In genomic region chr5:135497347-135497955, GRCm38 (mm10) we compare ENCODE assay signal across 24 mouse cellular contexts. TPM values are rescaled to one million over a fixed set of nuclear protein-coding genes. Genes with fewer than 3 reads are reported as not detected.
A peak's percentile ranks its signal among the peaks of the same experiment; 100 is the strongest.
DNase-seq lines count a peak whose midpoint lies in the region; ATAC-seq lines count a peak whose summit lies in the region.
"Had no signal": no experiment of that assay in that cellular context is flagged by ENCODE, and none has a peak within 500 bp of the region (broad histone marks: within the 10 kb centered on the region; RNA-seq: fewer than 3 reads in every experiment).

No protein-coding gene starts in this region.

- H3K4me1 ChIP-seq in heart, embryonic 11.5 days (ENCODE audit: control insufficient read depth, insufficient read depth, low read length) = peaks cover 5% of the 10 kb centered on the region
- H3K4me1 ChIP-seq: forebrain, embryonic 15.5 days; midbrain, embryonic 15.5 days had no signal

- no peak for ATAC-seq in cerebellum, adult (ENCODE audit: insufficient number of reproducible peaks, low FRiP score, low TSS enrichment)
- no peak for ATAC-seq in heart, embryonic 11.5 days (replicated peaks; ENCODE audit: insufficient number of reproducible peaks, low FRiP score, low TSS enrichment)
- no peak for ATAC-seq in erythroblast, adult 5-6 weeks (replicated peaks; ENCODE audit: low FRiP score, poor library complexity, severe bottlenecking)
- no peak for ATAC-seq in erythroid progenitor cell, adult 5-6 weeks (replicated peaks; ENCODE audit: low FRiP score, poor library complexity, severe bottlenecking)
- ATAC-seq: activated CD4-positive, CD25-positive, alpha-beta regulatory T cell, adult 4 months; forebrain, embryonic 15.5 days; inflammation-experienced regulatory T-cells, adult 6 months; lung, postnatal 0 days; midbrain, embryonic 15.5 days; Patski had no signal

- no peaks in the 10 kb centered on the region for H3K27me3 ChIP-seq in heart, embryonic 11.5 days (ENCODE audit: control insufficient read depth, insufficient read depth, low read length)
- H3K27me3 ChIP-seq: forebrain, embryonic 15.5 days; heart, embryonic 12.5 days; midbrain, embryonic 15.5 days; Patski had no signal

- WGBS in heart, embryonic 11.5 days (ENCODE audit: insufficient replicate concordance) = 74% methylated on average over 6 of the region's 6 CpGs

- no peaks in the 10 kb centered on the region for H3K36me3 ChIP-seq in heart, embryonic 11.5 days (ENCODE audit: control insufficient read depth, insufficient read depth, low read length)
- H3K36me3 ChIP-seq: forebrain, embryonic 15.5 days; heart, embryonic 12.5 days; midbrain, embryonic 15.5 days had no signal

- peak; percentile 10 to 22 for DNase-seq in cerebellum, postnatal 14 days
- no peak for DNase-seq in heart, postnatal 25 days (ENCODE audit: low spot score)
- DNase-seq in R1 (ENCODE audit: low read depth, low spot score) = peak; percentile 43
- DNase-seq in adrenal gland, postnatal 14 days = peak; percentile 68
- DNase-seq: cerebellum, adult 18-20 months; cerebellum, postnatal 25 days; heart, postnatal 10 days; kidney, adult 2 months; kidney, postnatal 10 days; right cerebral cortex, postnatal 14 days; spleen, adult 18-20 months had no signal

- H3K4me3 ChIP-seq in heart, embryonic 11.5 days (ENCODE audit: low read depth, low read length) = no peak overlapping the region
- H3K4me3 ChIP-seq: forebrain, embryonic 15.5 days; heart, embryonic 12.5 days; midbrain, embryonic 15.5 days had no signal

- H3K9me3 ChIP-seq in heart, embryonic 11.5 days (replicated peaks; ENCODE audit: control insufficient read depth, low read length) = no peaks in the 10 kb centered on the region
- H3K9me3 ChIP-seq: forebrain, embryonic 15.5 days; midbrain, embryonic 15.5 days had no signal

- no peak overlapping the region for H3K4me2 ChIP-seq in heart, embryonic 11.5 days
- H3K4me2 ChIP-seq: forebrain, embryonic 15.5 days; heart, embryonic 12.5 days; hindbrain, embryonic 14.5 days; midbrain, embryonic 15.5 days had no signal

- intact Hi-C loops in heart, postnatal 25 days (cut with DNase I) = loop anchor here (5.0 kb wide), 1 partner anchor 40 kb away; no protein-coding TSS in a partner anchor

- H3K9ac ChIP-seq in heart, embryonic 11.5 days (ENCODE audit: low read depth, low read length) = 0 out of 2 replicates have a peak overlapping the region, but pooled peaks have one; percentile 10
- H3K9ac ChIP-seq: forebrain, embryonic 15.5 days; heart, embryonic 12.5 days; hindbrain, embryonic 14.5 days; midbrain, embryonic 15.5 days had no signal

- no peak overlapping the region for H3K27ac ChIP-seq in heart, embryonic 11.5 days (ENCODE audit: low read depth, low read length)
- H3K27ac ChIP-seq: forebrain, embryonic 15.5 days; hindbrain, embryonic 14.5 days; macrophage; midbrain, embryonic 15.5 days had no signal

RNA-seq across cellular contexts. Expression of gene Hip1, which starts 47.5 kb away (rescaled TPM):
- polyA plus RNA-seq in heart, embryonic 11.5 days (2014; fragmentation: Nextera tagmentation; extraction: Ambion mirVana) = 33.2 and 37.6 TPM in 2 replicates
- total RNA-seq in heart, postnatal 25 days (2021) = 10 to 100 TPM; 30.0 to 36.0 TPM
- 31.1 and 38.5 TPM in 2 replicates for total RNA-seq in adrenal gland, postnatal 14 days (2021)
- total RNA-seq in erythroblast, adult 5-6 weeks (2015; ENCODE audit: low replicate concordance) = 1.2 and 5.0 TPM in 2 replicates
- total RNA-seq in erythroblast, adult 5-6 weeks (2017; ENCODE audit: low replicate concordance) = 1.3 and 4.9 TPM in 2 replicates
- total RNA-seq in erythroid progenitor cell, adult 5-6 weeks (2015; ENCODE audit: low replicate concordance) = 5.0 and 6.5 TPM in 2 replicates
- 1.1 and 3.0 TPM in 2 replicates for total RNA-seq in erythroid progenitor cell, adult 5-6 weeks (2017; ENCODE audit: low replicate concordance)
